Mouse (Mus musculus) CD4-positive, CD25-positive, alpha-beta regulatory T cell, adult 2 months (primary cell): ENCODE results near the gene Asic2.

Experiments used
- DNase-seq: peaks from one replicate; pipeline ENCODE4 v3.0.0-alpha.2; 2012; ENCODE audit warnings: low read depth, low spot score

Gene Asic2

GRCm38 (mm10) chr11:81954398-81954797 lies 13.9 kb downstream of the Asic2 start:
- DNase-seq = no peak

- DNase-seq = no peak
These were observed 20.2 kb downstream of the Asic2 start for GRCm38 (mm10) chr11:81948021-81948420.

GRCm38 (mm10) chr11:81942167-81942566 lies 26.1 kb downstream of the Asic2 start:
- no peak for DNase-seq

GRCm38 (mm10) chr11:81940988-81941387 lies 27.3 kb downstream of the Asic2 start:
- DNase-seq = peak; percentile 1

GRCm38 (mm10) chr11:81937516-81937915 lies 30.7 kb downstream of the Asic2 start:
- DNase-seq = no peak

GRCm38 (mm10) chr11:81926393-81926792 lies 41.9 kb downstream of the Asic2 start:
- no peak for DNase-seq

- DNase-seq = no peak
These were observed 44.6 kb downstream of the Asic2 start for GRCm38 (mm10) chr11:81923626-81924025.

- DNase-seq = no peak
These were observed 45.2 kb downstream of the Asic2 start for GRCm38 (mm10) chr11:81923096-81923495.

GRCm38 (mm10) chr11:81915501-81915900 lies 52.8 kb downstream of the Asic2 start:
- no peak for DNase-seq

GRCm38 (mm10) chr11:81913071-81913470 lies 55.2 kb downstream of the Asic2 start:
- no peak for DNase-seq

GRCm38 (mm10) chr11:81909397-81909894 lies 58.8 kb downstream of the Asic2 start:
- DNase-seq = no peak

- no peak for DNase-seq
These were observed 59.5 kb downstream of the Asic2 start for GRCm38 (mm10) chr11:81908760-81909159.

- DNase-seq = no peak
These were observed 65.9 kb downstream of the Asic2 start for GRCm38 (mm10) chr11:81902318-81902717.

- DNase-seq = no peak
These were observed 70.5 kb downstream of the Asic2 start for GRCm38 (mm10) chr11:81897547-81898354.

GRCm38 (mm10) chr11:81896511-81896910 lies 71.7 kb downstream of the Asic2 start:
- no peak for DNase-seq

- no peak for DNase-seq
These were observed 96.6 kb downstream of the Asic2 start for GRCm38 (mm10) chr11:81871506-81872213.

- DNase-seq = no peak
These were observed 102.4 kb downstream of the Asic2 start for GRCm38 (mm10) chr11:81865661-81866382.

GRCm38 (mm10) chr11:81860250-81860972 lies 107.8 kb downstream of the Asic2 start, which contains the start of gene 5530401A14Rik:
Gene 5530401A14Rik, plus strand, starts transcription at chr11:81860673.
- no peak for DNase-seq

- DNase-seq = no peak
These were observed 120.3 kb downstream of the Asic2 start for GRCm38 (mm10) chr11:81847773-81848490.

- no peak for DNase-seq
These were observed 122.6 kb downstream of the Asic2 start for GRCm38 (mm10) chr11:81845686-81846036.
